Mouse (Mus musculus) thymus, adult 2 months (tissue): ENCODE data around the gene Stab2.

Source experiments
- CTCF ChIP-seq: fragments of 200-500 bp; IDR thresholded peaks from 2 replicates; pipeline ENCODE4 v1.5.1; 2012; ENCODE audit warnings: mild to moderate bottlenecking, control low read depth, low read length, moderate library complexity, borderline replicate concordance; ENCODE audit not compliant: control insufficient read depth, poor library complexity, insufficient read depth; ENCODE audit errors: extremely low read depth
- POLR2A ChIP-seq: fragments of 200-500 bp; IDR thresholded peaks from 2 replicates; pipeline ENCODE4 v1.6.1; 2012; ENCODE audit warnings: mild to moderate bottlenecking, low read length, control low read depth, moderate library complexity; ENCODE audit not compliant: control insufficient read depth, poor library complexity, insufficient read depth; ENCODE audit errors: extremely low read depth

DNA sequence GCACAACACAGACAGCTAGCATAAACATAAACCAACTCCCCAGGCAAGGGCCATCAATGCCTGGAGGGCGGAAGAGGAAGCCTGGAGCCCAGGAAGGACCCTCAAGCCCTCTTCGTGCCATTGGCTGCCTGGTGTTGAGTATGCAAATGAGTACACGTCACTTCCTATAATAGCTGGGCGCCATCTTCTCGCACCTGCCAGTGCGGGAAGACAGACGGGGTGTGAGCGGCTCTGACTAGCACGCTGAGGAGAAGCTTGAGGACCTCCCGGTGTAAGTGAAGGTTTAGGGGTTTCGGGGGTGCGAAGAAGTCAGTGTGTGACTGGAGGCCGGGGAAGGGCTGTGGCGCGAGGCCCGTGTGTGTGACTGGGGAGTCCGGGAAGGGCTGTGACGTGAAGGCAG, 99.3 kb downstream of the Stab2 start:
- no peak for TF ChIP-seq CTCF
- no peak for TF ChIP-seq POLR2A
